Mouse (Mus musculus) CD4-positive helper T cell, adult 2 months (primary cell): ENCODE measurements at regions not wholly inside any gene's neighbourhood (a gene's known extent, or its start where the extent isn't known, plus 50 kb on each side); places are given as distances from the start of the nearest gene placed in this dataset.

Experiments used
- DNase-seq: peaks from one replicate; pipeline ENCODE4 v3.0.0-alpha.2; 2012; ENCODE audit warnings: low read depth, missing footprints, low spot score

- no peak for DNase-seq
These were observed 266.9 kb downstream of the Dhx15 start for GRCm38 (mm10) chr5:51923417-51923816.

GRCm38 (mm10) chr5:51922973-51923372, 267.3 kb downstream of the Dhx15 start:
- DNase-seq = no peak

- DNase-seq = no peak
These were observed 267.8 kb downstream of the Dhx15 start for GRCm38 (mm10) chr5:51922494-51922893.

- no peak for DNase-seq
These were observed 272.4 kb downstream of the Dhx15 start for GRCm38 (mm10) chr5:51917812-51918448.

GRCm38 (mm10) chr5:51914731-51915130, 275.6 kb downstream of the Dhx15 start:
- no peak for DNase-seq

GRCm38 (mm10) chr5:51908861-51909260, 281.5 kb downstream of the Dhx15 start:
- DNase-seq = no peak

GRCm38 (mm10) chr5:51906315-51907109, 283.8 kb downstream of the Dhx15 start:
- DNase-seq = no peak

- DNase-seq = no peak
These were observed 296.2 kb downstream of the Dhx15 start for GRCm38 (mm10) chr5:51894159-51894558.

GRCm38 (mm10) chr5:51891341-51891740, 299.0 kb downstream of the Dhx15 start:
- no peak for DNase-seq

GRCm38 (mm10) chr5:51888404-51888803, 301.9 kb downstream of the Dhx15 start:
- no peak for DNase-seq

- no peak for DNase-seq
These were observed 307.7 kb downstream of the Dhx15 start for GRCm38 (mm10) chr5:51882594-51882993.

GRCm38 (mm10) chr5:51882173-51882572, 308.1 kb downstream of the Dhx15 start:
- no peak for DNase-seq

GRCm38 (mm10) chr5:51876846-51877245, 309.3 kb upstream of the Ppargc1a start:
- DNase-seq = no peak

- no peak for DNase-seq
These were observed 306.0 kb upstream of the Ppargc1a start for GRCm38 (mm10) chr5:51873571-51873970.

- no peak for DNase-seq
These were observed 304.2 kb upstream of the Ppargc1a start for GRCm38 (mm10) chr5:51871735-51872134.

- DNase-seq = no peak
These were observed 300.7 kb upstream of the Ppargc1a start for GRCm38 (mm10) chr5:51868223-51868713.

GRCm38 (mm10) chr5:51866002-51866401, 298.5 kb upstream of the Ppargc1a start:
- no peak for DNase-seq

- no peak for DNase-seq
These were observed 293.0 kb upstream of the Ppargc1a start for GRCm38 (mm10) chr5:51860496-51860895.

- no peak for DNase-seq
These were observed 286.1 kb upstream of the Ppargc1a start for GRCm38 (mm10) chr5:51853456-51854124.

- DNase-seq = no peak
These were observed 282.6 kb upstream of the Ppargc1a start for GRCm38 (mm10) chr5:51850091-51850490.

GRCm38 (mm10) chr5:51849236-51849635, 281.7 kb upstream of the Ppargc1a start:
- DNase-seq = no peak

GRCm38 (mm10) chr5:51842189-51842588, 274.7 kb upstream of the Ppargc1a start:
- DNase-seq = no peak
